Mouse (Mus musculus): ENCODE measurements around the gene Tedc2. TPM values are rescaled to one million over a fixed set of nuclear protein-coding genes. Genes with fewer than 3 reads are reported as not detected.

Gene Tedc2
- total and polyA plus RNA-seq, 3 experiments: 22.6 to 24.6 TPM; not detected in 1

- Histone ChIP-seq H3K4me1 (ENCODE audit: control insufficient read depth in 1 of 2, insufficient read depth in 2 of 2, low read length in 2 of 2) (peaks cover 0 to 21% of the 10 kb centered on the region in 2 experiments; a peak in 3 of 4 replicates), H3K4me3 (ENCODE audit: control insufficient read depth in 1 of 2, insufficient read depth in 1 of 2, low read depth in 2 of 2, low read length in 2 of 2) (no peak overlapping the region), H3K9ac (ENCODE audit: control insufficient read depth, low read depth, low read length, poor library complexity, severe bottlenecking) (no peak overlapping the region), H3K36me3 (ENCODE audit: control insufficient read depth in 1 of 2, insufficient read depth in 2 of 2, low read length in 2 of 2) (peaks cover 5 to 11% of the 10 kb centered on the region in 2 experiments; a peak in 3 of 4 replicates), H3K27me3 (ENCODE audit: control insufficient read depth in 1 of 2, insufficient read depth in 2 of 2, low read length in 2 of 2) (no peaks in the 10 kb centered on the region), H3K9me3 (replicated peaks; ENCODE audit: insufficient read depth, low read length) (no peaks in the 10 kb centered on the region), H3K27ac (ENCODE audit: control insufficient read depth, low read depth, low read length) (no peak overlapping the region), H3K79me2 (ENCODE audit: control insufficient read depth, insufficient read depth, low read length, poor library complexity) (peaks cover 15% of the 10 kb centered on the region)
- DNase-seq (ENCODE audit: low read depth, low spot score): no peak
- TF ChIP-seq E2F4 (IDR thresholded peaks at IDR 0.05; ENCODE audit: borderline replicate concordance, low read depth, low read length): no peak
- 0 out of 4 replicates have a peak, but pooled peaks of 1 of the 2 experiments have one; percentile 6 for TF ChIP-seq POLR2A (IDR thresholded peaks at IDR 0.05; ENCODE audit: control insufficient read depth in 1 of 2, insufficient read depth in 1 of 2, low read depth in 1 of 2, low read length in 2 of 2, poor library complexity in 1 of 2)
Measured at GRCm38 (mm10) chr17:24211631-24212440, 8.8 kb downstream of the Tedc2 start.

- Histone ChIP-seq H3K79me2 (ENCODE audit: control insufficient read depth, insufficient read depth, low read length, poor library complexity) (peaks cover 20% of the 10 kb centered on the region), H3K4me1 (ENCODE audit: control insufficient read depth in 1 of 2, insufficient read depth in 2 of 2, low read length in 2 of 2) (peaks cover 0 to 27% of the 10 kb centered on the region in 2 experiments; a peak in 3 of 4 replicates), H3K27ac (ENCODE audit: control insufficient read depth, low read depth, low read length) (no peak overlapping the region), H3K27me3 (ENCODE audit: control insufficient read depth in 1 of 2, insufficient read depth in 2 of 2, low read length in 2 of 2) (no peaks in the 10 kb centered on the region), H3K9me3 (replicated peaks; ENCODE audit: insufficient read depth, low read length) (no peaks in the 10 kb centered on the region), H3K9ac (ENCODE audit: control insufficient read depth, low read depth, low read length, poor library complexity, severe bottlenecking) (no peak overlapping the region), H3K4me3 (ENCODE audit: control insufficient read depth in 1 of 2, insufficient read depth in 1 of 2, low read depth in 2 of 2, low read length in 2 of 2) (no peak overlapping the region), H3K36me3 (ENCODE audit: control insufficient read depth in 1 of 2, insufficient read depth in 2 of 2, low read length in 2 of 2) (peaks cover 3 to 14% of the 10 kb centered on the region in 2 experiments; a peak in 3 of 4 replicates)
- no peak for DNase-seq (ENCODE audit: low read depth, low spot score)
- no peak for TF ChIP-seq POLR2AphosphoS2 (IDR thresholded peaks at IDR 0.05; ENCODE audit: low read length)
- TF ChIP-seq KAT2A (conservative IDR thresholded peaks at IDR 0.05; ENCODE audit: low read depth, low read length): no peak
- TF ChIP-seq HCFC1 (IDR thresholded peaks at IDR 0.05; ENCODE audit: low read depth, low read length): no peak
- TF ChIP-seq CHD2 (IDR thresholded peaks at IDR 0.05; ENCODE audit: low read length): no peak
- no peak for TF ChIP-seq GABPA (IDR thresholded peaks at IDR 0.05; ENCODE audit: low read depth, low read length)
- no peak for TF ChIP-seq MAZ (IDR thresholded peaks at IDR 0.05; ENCODE audit: low read depth, low read length)
- no peak for TF ChIP-seq CTCF (IDR thresholded peaks at IDR 0.05 in 2 of 3, conservative IDR thresholded peaks at IDR 0.05 in 1 of 3; ENCODE audit: control insufficient read depth in 1 of 3, insufficient read depth in 1 of 3, low read depth in 2 of 3, low read length in 3 of 3, poor library complexity in 1 of 3, severe bottlenecking in 1 of 3)
Measured at GRCm38 (mm10) chr17:24210591-24210990, 10.1 kb downstream of the Tedc2 start.

- peak overlapping the region; percentile 3; the same call in 1 of the 2 replicates for H3K27ac ChIP-seq (ENCODE audit: control insufficient read depth, low read depth, low read length)
- peaks cover 0 to 28% of the 10 kb centered on the region in 2 experiments; a peak in 3 of 4 replicates for H3K4me1 ChIP-seq (ENCODE audit: control insufficient read depth in 1 of 2, insufficient read depth in 2 of 2, low read length in 2 of 2)
- no peaks in the 10 kb centered on the region for H3K27me3 ChIP-seq (ENCODE audit: control insufficient read depth in 1 of 2, insufficient read depth in 2 of 2, low read length in 2 of 2)
- H3K79me2 ChIP-seq (ENCODE audit: control insufficient read depth, insufficient read depth, low read length, poor library complexity): peaks cover 25% of the 10 kb centered on the region
- no peak overlapping the region for H3K9ac ChIP-seq (ENCODE audit: control insufficient read depth, low read depth, low read length, poor library complexity, severe bottlenecking)
- no peaks in the 10 kb centered on the region for H3K9me3 ChIP-seq (replicated peaks; ENCODE audit: insufficient read depth, low read length)
- no peak overlapping the region for H3K4me3 ChIP-seq (ENCODE audit: control insufficient read depth in 1 of 2, insufficient read depth in 1 of 2, low read depth in 2 of 2, low read length in 2 of 2)
- peaks cover 0 to 14% of the 10 kb centered on the region in 2 experiments; a peak in 2 of 4 replicates for H3K36me3 ChIP-seq (ENCODE audit: control insufficient read depth in 1 of 2, insufficient read depth in 2 of 2, low read length in 2 of 2)
- TF ChIP-seq EP300 (IDR thresholded peaks at IDR 0.05; ENCODE audit: low read depth in 1 of 2, low read length in 2 of 2) (no peak), RAD21 (IDR thresholded peaks at IDR 0.05; ENCODE audit: low read depth, low read length) (no peak), MAZ (IDR thresholded peaks at IDR 0.05; ENCODE audit: low read depth, low read length) (no peak), ETS1 (IDR thresholded peaks at IDR 0.05; ENCODE audit: low read depth, low read length) (no peak), MAFK (IDR thresholded peaks at IDR 0.05; ENCODE audit: borderline replicate concordance, low read depth, low read length) (no peak), CHD2 (IDR thresholded peaks at IDR 0.05; ENCODE audit: low read length) (no peak), MXI1 (IDR thresholded peaks at IDR 0.05; ENCODE audit: low read depth, low read length) (no peak), POLR2A (IDR thresholded peaks at IDR 0.05; ENCODE audit: control insufficient read depth in 1 of 2, insufficient read depth in 1 of 2, low read depth in 1 of 2, low read length in 2 of 2, poor library complexity in 1 of 2) (no peak), MEF2A (IDR thresholded peaks at IDR 0.05; ENCODE audit: extremely low read depth, insufficient replicate concordance, low read depth, low read length, poor library complexity, severe bottlenecking) (no peak), ZNF384 (IDR thresholded peaks at IDR 0.05; ENCODE audit: low read depth, low read length) (no peak), NELFE (IDR thresholded peaks at IDR 0.05; ENCODE audit: low read depth, low read length) (no peak), ELF1 (IDR thresholded peaks at IDR 0.05; ENCODE audit: low read depth, low read length) (no peak), ZMIZ1 (IDR thresholded peaks at IDR 0.05; ENCODE audit: low read depth, low read length) (no peak), CHD1 (IDR thresholded peaks at IDR 0.05; ENCODE audit: low read depth, low read length) (no peak), GATA1 (IDR thresholded peaks at IDR 0.05; ENCODE audit: low read depth, low read length) (no peak), SIN3A (IDR thresholded peaks at IDR 0.05; ENCODE audit: low read length) (no peak), RCOR1 (IDR thresholded peaks at IDR 0.05; ENCODE audit: low read depth, low read length) (no peak), GABPA (IDR thresholded peaks at IDR 0.05; ENCODE audit: low read depth, low read length) (no peak), TAL1 (IDR thresholded peaks at IDR 0.05; ENCODE audit: low read length) (no peak), JUND (IDR thresholded peaks at IDR 0.05; ENCODE audit: low read depth, low read length) (no peak)
- DNase-seq (ENCODE audit: low read depth, low spot score): no peak
Measured at GRCm38 (mm10) chr17:24209916-24210240, 10.8 kb downstream of the Tedc2 start.

Measured in MEL (cell line).